Mouse (Mus musculus): ENCODE measurements at regions not wholly inside any gene's neighbourhood (a gene's known extent, or its start where the extent isn't known, plus 50 kb on each side); places are given as distances from the start of the nearest gene placed in this dataset.

DNA sequence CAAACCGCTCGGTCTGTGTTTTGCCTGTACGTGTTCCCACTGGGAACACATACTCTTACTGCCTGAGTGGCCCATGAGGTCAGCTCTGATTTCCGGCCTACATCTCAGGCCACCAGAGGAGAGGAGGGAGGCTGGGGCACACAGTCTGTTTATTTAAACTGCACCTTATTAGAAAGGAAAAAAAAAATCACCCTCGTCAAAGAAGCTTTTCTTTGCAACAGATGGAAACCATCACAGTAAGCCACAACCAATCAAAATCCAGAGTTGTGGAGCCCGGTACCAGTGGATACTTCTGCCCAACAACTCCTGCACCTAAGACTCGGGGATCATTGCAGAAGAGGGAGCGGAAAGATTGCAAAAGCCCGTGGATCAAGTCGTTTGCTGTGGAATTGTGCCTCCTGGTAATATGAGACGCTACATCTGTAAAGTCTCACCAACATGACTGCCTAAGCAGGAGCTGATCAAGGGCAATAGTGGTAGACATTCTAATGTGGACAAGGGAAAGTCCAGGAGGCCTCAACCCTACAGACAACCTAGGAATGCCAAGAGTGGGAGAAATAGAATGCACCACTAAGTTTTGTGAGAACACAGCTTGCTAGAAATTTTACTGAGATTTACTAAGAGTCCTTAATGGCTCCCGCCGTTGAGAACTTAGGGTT is 60.5 kb downstream of the Uqcrfs1 start:
- in situ Hi-C loops (cut with MboI, MseI): loop anchor here (10.0 kb wide), 1 partner anchor 1790 kb away; no protein-coding TSS in a partner anchor

DNA sequence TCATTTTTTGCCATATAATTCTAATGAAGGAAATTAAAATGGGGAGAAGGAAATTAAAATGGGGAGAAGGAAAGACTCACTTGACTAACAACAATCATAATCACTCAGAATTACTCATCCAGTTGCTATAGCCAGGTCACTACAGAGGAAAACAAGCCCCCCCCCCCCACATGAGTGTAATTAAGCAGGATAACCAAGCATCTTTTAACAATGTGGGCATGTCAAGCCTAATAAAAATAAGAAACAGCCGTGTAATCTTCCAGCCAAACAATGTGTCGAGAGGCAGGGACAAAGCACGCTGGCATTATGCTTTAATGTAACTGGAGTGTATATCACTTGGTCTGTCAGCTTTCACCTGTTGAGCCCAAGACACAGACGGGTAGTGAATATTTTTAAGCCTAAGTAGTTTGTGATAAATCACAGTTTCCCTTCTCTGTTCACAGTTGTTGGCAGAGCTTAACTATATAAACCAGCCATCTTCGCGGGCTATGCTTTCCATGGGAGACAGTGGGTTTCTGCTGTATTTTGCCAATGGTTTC is 66.0 kb downstream of the Uqcrfs1 start:
- in situ Hi-C loops (cut with MboI, MseI): no loop called here

DNA sequence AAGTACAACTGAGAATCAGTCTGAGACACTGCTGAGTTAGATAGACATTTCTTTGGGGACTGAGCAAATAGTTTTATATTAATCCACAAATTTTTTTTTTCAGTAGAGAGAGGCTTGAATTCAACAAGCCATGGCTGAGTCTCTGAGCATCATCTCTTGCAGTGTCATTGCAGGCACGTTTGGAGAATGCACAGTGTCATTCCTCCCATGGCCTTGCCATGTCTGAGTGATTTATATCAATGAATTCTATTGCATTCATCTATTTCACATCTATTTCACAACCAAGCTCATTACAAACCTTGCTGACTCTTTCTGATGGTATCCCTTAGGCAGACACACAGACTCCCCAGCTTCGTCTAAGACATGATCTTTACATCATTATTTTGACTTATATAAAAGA is 66.6 kb downstream of the Uqcrfs1 start:
- in situ Hi-C loops (cut with MboI, MseI): no loop called here

DNA sequence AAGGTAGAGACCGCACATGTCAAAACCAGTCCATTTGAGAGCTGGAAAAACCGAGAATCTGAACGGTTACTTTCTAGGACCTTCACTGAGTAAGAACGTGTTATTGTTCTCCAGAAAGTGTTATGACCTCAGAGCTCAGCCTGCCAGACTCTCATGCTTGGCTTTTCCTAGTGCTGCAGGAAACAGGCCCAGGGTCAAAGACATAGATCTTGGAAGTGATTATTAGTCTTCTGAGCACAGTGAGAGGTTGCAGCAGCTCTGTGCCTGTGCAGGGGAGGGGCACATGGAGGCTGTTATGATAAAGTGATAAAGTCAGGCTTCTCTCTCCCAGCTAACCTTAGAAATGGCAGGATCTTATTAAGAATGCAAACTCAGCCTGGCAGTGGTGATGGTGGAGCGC is 73.9 kb downstream of the Uqcrfs1 start:
- in situ Hi-C loops (cut with MboI, MseI): no loop called here

DNA sequence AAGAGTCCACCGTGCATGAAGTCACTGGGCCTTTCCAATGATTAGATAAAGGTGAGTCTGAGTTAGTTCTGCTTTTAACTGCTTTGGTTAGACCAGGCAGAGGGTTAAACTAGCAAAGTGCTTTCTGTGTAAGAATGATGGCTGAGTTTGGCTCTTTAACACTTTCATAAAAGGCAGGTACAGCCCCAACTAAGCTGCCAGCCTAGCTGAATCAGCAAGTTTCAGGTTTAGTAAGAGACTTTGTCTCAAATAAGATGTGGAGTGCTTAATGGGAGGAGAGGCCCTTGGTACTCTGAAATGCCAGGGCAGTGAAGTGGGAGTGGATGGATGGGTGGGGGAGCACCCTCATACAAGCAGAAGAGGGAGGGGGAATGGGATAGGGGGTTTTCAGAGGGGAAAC is 78.1 kb downstream of the Uqcrfs1 start:
- in situ Hi-C loops (cut with MboI, MseI): no loop called here

DNA sequence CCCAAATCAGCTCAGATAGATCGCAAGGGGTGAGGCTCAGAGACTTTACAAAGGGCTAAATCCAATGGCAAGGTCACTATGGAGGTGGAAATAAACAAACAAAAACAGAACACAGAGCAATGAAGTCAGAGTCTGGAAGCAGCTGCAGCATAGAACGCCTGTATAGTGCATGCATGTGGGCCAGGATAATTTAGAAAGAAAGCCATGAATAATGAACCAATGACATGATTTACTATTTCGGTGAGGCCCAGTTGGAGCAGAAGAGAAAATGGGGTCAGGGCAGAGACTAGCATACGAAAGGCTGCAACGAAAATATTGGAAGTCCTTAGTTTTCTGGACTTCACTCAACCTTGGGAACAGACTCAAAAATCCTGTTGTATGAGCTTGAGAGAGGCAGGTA is 79.7 kb downstream of the Uqcrfs1 start:
- in situ Hi-C loops (cut with MboI, MseI): no loop called here

DNA sequence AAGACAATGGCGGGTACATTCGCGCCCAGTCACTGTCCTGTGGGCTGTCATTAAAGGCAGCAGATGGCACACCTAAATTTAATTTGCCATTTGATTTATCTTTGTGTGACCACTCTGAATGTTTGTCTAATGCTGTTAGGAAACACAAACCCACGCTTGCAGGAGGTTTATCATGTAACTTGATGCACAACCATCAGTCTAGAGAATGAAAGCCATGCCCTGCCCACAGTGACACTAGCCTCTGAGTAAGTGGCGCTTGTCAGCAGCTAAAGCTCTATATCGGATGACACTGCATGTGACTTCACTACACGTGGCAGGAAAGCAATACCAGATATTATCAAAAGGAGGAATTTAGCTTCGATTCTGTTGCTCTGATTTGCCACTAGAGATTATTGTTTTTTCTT is 89.9 kb downstream of the Uqcrfs1 start:
- in situ Hi-C loops (cut with MboI, MseI): no loop called here

DNA sequence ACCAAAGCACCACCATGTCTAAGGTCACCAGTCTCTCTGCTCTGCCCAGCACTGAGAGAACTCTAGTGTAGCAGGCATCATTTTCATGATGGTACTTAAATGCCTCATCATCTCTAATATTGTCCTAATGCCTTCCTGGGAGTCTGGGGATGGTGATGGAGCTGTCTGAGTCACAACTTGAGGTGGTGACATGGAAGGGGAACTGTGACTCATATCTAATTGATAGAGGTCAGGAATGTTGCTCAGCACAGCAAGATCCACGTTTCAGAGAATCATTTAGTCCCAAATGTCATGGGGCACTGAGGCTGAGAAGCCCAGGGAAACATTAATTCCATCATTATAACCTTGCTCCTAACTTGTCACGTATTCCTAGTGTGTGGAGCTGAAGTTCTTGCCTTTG is 93.0 kb downstream of the Uqcrfs1 start:
- in situ Hi-C loops (cut with MboI, MseI): no loop called here

DNA sequence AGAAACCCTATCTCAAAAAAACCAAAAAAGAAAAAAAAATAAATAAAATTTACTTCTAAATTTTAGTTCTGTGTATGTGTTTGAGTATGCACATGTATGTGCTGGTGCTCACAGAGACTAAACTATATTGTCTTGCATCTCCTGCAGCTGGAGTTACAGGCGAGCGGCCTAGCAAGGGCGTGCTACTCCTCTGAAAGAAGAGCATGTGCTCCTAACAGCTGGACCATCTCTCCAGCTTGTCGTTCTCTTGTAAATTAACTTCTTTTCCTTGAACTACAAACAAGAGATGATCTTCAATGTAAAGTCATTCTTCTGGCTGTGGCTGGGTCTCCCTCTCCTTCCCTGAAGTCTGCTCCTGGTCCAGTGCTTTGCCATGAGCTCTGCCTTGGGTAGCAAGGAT is 96.3 kb downstream of the Uqcrfs1 start:
- in situ Hi-C loops (cut with MboI, MseI): no loop called here

Measured in regulatory T cell (primary cell).